Mouse (Mus musculus) adrenal gland, postnatal 14 days (tissue): ENCODE data around the gene Tenm1. TPM values are rescaled to one million over a fixed set of nuclear protein-coding genes. Genes with fewer than 3 reads are reported as not detected.

ENCODE experiments used
- DNase-seq: peaks from one replicate; pipeline ENCODE4 v3.0.0; 2021; ENCODE audit warnings: mixed read lengths
- total RNA-seq: library from RNA; stranded (reverse); gene quantifications from 2 replicates; pipeline ENCODE4 v1.2.3, GENCODE M21; 2021

The Tenm1 gene
- total RNA-seq, 1 experiment from 2014 or later: 0.26 TPM

DNA sequence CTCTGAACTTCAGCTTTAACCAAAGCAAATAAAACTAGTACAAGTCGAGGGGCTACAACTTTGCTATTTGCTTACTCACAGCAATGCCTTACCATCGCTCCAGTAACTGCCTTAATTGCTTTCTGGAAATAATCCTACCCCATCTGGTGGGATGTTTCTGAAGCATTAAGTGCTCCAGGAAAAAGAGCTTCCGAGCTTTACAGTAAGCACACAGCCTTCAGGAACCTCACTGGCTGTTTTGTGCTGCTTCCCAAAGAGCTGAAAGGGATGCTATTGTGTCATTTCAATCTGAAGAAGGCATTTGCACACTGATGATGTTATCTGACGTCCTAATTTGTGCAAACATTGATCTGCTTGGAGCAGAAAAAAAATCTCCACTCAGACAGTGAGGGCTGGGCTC, 647.4 kb downstream of the Tenm1 start:
- DNase-seq: no peak

GRCm38 (mm10) chrX:42718078-42718785, 710.7 kb downstream of the Tenm1 start:
- no peak for DNase-seq

- no peak for DNase-seq
Measured at GRCm38 (mm10) chrX:42700291-42700690, 728.6 kb downstream of the Tenm1 start.

DNA sequence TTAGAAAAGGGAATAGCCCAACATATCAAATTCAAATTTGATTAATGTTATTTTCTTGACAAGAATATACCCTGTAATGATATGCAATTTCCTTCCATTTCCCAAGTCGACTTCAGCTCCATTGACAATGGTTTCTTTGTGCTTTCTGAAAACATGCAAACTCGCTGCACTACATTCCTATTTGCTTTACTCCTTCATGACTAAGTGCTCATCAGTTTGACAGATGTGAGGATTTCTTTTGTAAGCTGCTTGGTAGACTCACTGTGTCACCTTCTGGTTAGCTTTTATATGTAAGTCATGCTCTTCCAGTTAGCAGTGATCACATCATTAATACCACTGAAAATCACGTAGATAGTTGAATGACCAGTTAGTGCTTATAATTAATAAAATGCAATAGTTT, 781.8 kb downstream of the Tenm1 start:
- DNase-seq: no peak

GRCm38 (mm10) chrX:42580521-42580920, 848.4 kb downstream of the Tenm1 start:
- no peak for DNase-seq

GRCm38 (mm10) chrX:42558683-42559082, 870.2 kb downstream of the Tenm1 start:
- DNase-seq: no peak

- peak; percentile 44 for DNase-seq
Measured at GRCm38 (mm10) chrX:42557284-42557683, 871.6 kb downstream of the Tenm1 start.

GRCm38 (mm10) chrX:42548513-42548912, 880.4 kb downstream of the Tenm1 start:
- DNase-seq: no peak

DNA sequence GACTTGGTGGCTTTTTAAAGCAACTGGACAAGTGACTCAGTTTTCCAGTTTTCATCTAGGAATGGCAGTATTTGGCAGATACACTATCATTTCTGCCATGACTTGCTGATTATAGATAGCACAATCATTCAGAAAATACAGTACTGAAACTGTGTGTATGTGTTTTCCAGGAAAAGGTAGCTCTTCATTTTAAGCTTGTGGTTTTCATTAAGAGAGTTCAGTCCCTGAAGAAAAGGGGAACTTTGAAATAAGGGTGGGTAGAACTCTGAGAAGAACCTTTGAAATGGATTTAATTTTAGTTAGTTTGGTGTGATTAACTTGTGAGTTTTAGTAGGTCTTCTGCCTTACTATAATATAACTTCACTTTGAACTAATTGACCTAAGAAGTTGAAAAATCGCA, 883.9 kb downstream of the Tenm1 start:
- no peak for DNase-seq

- DNase-seq: peak; percentile 75
Measured at GRCm38 (mm10) chrX:42540756-42541053, 888.2 kb downstream of the Tenm1 start.

DNA sequence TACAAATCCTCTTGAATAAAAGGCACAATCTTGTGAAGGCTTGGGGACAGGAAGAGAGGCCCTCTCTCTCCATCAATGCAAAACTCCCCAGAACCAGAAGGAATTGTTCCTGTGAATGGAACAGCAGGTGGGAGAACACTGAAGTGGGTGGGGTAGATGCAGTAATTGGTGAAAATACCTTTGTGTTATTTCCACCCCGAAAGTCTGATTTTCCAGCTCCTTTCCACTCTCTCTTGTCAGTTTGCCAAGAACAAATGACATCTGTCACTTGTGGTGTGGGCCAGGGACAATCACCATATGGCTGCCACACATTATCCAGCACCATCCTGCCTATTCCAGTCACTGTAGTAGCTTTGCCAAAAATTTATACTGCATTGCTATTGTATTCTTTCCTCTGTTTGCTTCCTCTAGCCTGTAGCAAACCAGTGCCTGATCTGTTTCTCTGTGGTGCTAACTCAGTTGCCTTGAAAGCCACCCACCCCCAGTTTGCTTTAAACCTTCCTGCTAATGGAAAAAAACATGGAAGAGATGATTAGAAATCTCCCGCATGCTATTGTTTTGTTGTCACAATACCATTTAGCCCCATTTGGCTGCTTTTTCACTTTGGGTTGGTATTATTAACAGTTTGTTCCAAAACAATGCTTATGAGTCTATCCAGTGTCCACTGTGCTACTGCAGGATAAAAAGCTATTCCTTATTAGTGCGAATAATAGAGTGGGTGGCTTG, 888.7 kb downstream of the Tenm1 start:
- no peak for DNase-seq

DNA sequence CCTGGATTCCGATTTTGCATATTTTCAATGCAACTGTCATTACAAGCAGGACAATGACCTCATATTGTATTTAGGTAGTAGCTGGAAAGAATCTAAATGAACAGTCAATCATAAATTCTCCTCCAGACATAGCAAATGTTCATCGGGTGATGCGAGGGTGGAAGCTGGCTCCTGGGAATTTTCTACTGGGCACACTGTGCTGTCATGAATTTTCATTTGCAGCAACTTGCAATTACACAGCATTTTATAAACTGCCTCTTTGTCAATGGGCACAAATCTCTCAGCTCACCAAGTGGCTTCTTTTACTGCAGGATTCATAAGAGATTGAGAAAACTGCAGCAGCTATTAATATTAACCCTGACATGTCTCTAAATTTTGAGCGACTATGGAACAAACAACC, 898.2 kb downstream of the Tenm1 start:
- no peak for DNase-seq

DNA sequence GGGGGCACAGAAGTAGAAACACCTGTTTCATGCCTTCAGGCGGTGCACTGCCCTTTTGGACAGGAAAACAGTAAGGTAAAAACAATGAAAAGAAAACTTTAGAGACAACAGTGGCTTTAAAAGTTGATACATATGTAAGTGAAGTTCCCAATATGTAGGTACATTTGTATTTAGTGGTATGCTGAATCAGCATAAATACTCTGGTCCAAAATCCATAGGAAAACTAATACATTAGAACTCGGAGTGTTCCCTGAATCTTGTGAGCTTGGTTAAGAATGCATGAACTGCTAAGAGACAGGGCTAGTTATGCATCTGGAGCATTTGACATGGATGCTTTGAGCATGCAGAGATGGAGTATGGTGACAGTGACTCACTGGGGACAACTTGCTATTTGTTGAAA, 906.1 kb downstream of the Tenm1 start:
- no peak for DNase-seq

- no peak for DNase-seq
Measured at GRCm38 (mm10) chrX:42512567-42512966, 916.4 kb downstream of the Tenm1 start.

DNA sequence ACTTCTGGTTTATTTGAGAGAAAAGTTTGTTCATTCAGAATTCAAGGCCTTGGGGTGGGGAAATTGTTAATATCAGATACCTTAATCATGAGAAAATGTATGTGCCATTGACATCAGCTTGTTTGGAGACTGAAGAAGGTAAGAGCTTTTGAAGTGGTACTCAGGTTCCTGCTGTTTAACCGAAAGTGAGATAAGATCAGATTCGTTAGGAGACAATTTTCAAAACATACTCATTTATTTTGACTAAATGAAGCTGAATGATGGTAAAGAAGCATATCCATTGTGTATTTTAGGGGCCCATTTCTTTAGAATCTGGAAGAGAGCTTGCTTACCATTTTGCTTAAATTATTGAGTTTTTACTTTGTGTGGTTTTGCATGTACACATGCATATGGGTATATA, 917.8 kb downstream of the Tenm1 start:
- DNase-seq: no peak

GRCm38 (mm10) chrX:42502291-42503043, 926.5 kb downstream of the Tenm1 start, which contains the start of gene Sh2d1a:
Gene Sh2d1a, plus strand, starts transcription at chrX:42502453.
- no peak for DNase-seq

DNA sequence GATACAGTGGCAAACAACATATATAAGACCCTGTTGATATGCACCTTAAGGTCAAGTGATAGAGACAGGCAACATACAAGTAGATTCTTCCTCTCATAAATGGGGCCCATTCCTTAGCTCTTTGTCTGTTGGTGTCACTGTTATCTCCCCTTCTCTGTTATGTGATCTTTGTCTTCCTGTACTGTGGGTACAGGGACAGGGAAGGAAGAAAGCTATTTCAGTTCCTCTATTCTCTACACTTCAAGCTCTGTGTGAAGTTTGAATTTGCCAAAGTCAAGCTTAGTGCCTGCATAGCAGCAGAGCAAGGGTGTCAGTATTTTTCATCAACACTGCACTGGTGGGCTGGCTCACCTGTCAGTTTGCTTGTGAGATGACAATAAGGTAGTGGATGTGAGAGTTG, 928.4 kb downstream of the Tenm1 start:
- DNase-seq: no peak

DNA sequence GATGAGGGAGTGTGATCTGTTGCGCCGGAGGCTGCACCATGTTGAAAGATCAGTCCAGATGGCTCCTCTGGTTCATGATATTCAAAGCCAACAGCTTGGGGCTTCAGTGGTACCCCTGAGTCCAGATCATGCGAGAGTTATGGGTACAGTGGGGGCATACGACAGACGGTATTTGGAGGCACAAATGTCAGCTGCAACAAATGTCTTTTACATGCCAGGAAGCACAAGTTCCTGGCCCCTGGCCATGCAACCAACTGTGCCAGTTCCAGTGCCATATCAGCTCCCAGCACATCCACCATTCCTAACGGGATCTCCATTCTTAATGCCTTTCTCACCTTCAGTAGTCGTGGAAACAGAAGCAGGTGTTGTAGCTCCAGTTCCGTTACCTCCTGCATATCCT, 938.6 kb downstream of the Tenm1 start:
- no peak for DNase-seq

DNA sequence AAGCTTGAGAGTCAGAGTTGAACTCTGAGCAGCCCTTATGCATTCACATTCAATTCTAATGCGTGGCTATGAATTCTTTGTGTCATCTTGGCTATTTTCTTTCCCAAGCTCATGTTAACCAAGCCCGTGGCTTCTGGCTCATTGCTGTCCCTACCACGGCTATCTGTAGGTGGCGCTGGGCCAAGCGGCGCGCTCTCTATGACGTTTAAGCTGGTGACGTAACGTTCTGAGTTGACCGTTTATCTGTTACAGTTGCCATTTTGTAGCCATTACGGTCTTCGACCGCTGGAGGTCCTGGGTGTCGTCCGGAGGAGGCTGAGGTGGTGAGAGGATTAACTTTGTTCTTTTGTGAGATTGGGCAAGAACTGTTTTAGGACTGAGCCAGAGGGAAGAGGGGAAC, 939.5 kb downstream of the Tenm1 start, which contains the start of gene Tex13c2:
Gene Tex13c2, plus strand, starts transcription at position 246 of the 400 bp plus-strand sequence.
- DNase-seq: no peak
